Mouse (Mus musculus): ENCODE measurements around the gene Cbx2.

The Cbx2 gene

GRCm38 (mm10) chr11:119073876-119074433 is 51.2 kb downstream of the Cbx2 start:
- Histone ChIP-seq H3K27me3 (ENCODE audit: insufficient read depth, low read length) (peaks cover 87% of the 10 kb centered on the region), H3K9me3 (ENCODE audit: low read length) (peaks cover 16% of the 10 kb centered on the region; the same call in 1 of the 2 replicates), H3K36me3 (ENCODE audit: insufficient read depth, low read length) (no peaks in the 10 kb centered on the region), H3K4me3 (replicated peaks; ENCODE audit: low read length) (no peak overlapping the region), H3K4me1 (replicated peaks; ENCODE audit: low read depth, low read length) (peaks cover 24% of the 10 kb centered on the region)
- no peak for TF ChIP-seq POU5F1 (IDR thresholded peaks at IDR 0.05; ENCODE audit: borderline replicate concordance, low read length)
- no peak for TF ChIP-seq NANOG (IDR thresholded peaks at IDR 0.05; ENCODE audit: borderline replicate concordance, low read length)
- no peak for TF ChIP-seq CTCF (conservative IDR thresholded peaks at IDR 0.05; ENCODE audit: low read length)

GRCm38 (mm10) chr11:119075805-119076204 is 53.0 kb downstream of the Cbx2 start:
- Histone ChIP-seq H3K36me3 (ENCODE audit: insufficient read depth, low read length) (no peaks in the 10 kb centered on the region), H3K9me3 (ENCODE audit: low read length) (peaks cover 11% of the 10 kb centered on the region; the same call in 1 of the 2 replicates), H3K27me3 (ENCODE audit: insufficient read depth, low read length) (peaks cover 93% of the 10 kb centered on the region), H3K4me1 (replicated peaks; ENCODE audit: low read depth, low read length) (peaks cover 37% of the 10 kb centered on the region), H3K4me3 (replicated peaks; ENCODE audit: low read length) (no peak overlapping the region)
- TF ChIP-seq POU5F1 (IDR thresholded peaks at IDR 0.05; ENCODE audit: borderline replicate concordance, low read length) (no peak), NANOG (IDR thresholded peaks at IDR 0.05; ENCODE audit: borderline replicate concordance, low read length) (no peak), CTCF (conservative IDR thresholded peaks at IDR 0.05; ENCODE audit: low read length) (no peak)

- Histone ChIP-seq H3K36me3 (ENCODE audit: insufficient read depth, low read length) (no peaks in the 10 kb centered on the region), H3K27me3 (ENCODE audit: insufficient read depth, low read length) (peaks cover 93% of the 10 kb centered on the region), H3K9me3 (ENCODE audit: low read length) (peaks cover 7% of the 10 kb centered on the region; the same call in 1 of the 2 replicates), H3K4me3 (replicated peaks; ENCODE audit: low read length) (no peak overlapping the region), H3K4me1 (replicated peaks; ENCODE audit: low read depth, low read length) (peaks cover 57% of the 10 kb centered on the region)
- TF ChIP-seq CTCF (conservative IDR thresholded peaks at IDR 0.05; ENCODE audit: low read length): no peak
- no peak for TF ChIP-seq NANOG (IDR thresholded peaks at IDR 0.05; ENCODE audit: borderline replicate concordance, low read length)
- no peak for TF ChIP-seq POU5F1 (IDR thresholded peaks at IDR 0.05; ENCODE audit: borderline replicate concordance, low read length)
Measured at GRCm38 (mm10) chr11:119077755-119078154, 55.0 kb downstream of the Cbx2 start.

GRCm38 (mm10) chr11:119078691-119079444 is 56.1 kb downstream of the Cbx2 start:
- H3K36me3 ChIP-seq (ENCODE audit: insufficient read depth, low read length): no peaks in the 10 kb centered on the region
- peaks cover 93% of the 10 kb centered on the region for H3K27me3 ChIP-seq (ENCODE audit: insufficient read depth, low read length)
- peak overlapping the region; percentile 10; the same call in 1 of the 2 replicates for H3K4me3 ChIP-seq (replicated peaks; ENCODE audit: low read length)
- TF ChIP-seq NANOG (IDR thresholded peaks at IDR 0.05; ENCODE audit: borderline replicate concordance, low read length) (no peak), CTCF (conservative IDR thresholded peaks at IDR 0.05; ENCODE audit: low read length) (no peak), POU5F1 (IDR thresholded peaks at IDR 0.05; ENCODE audit: borderline replicate concordance, low read length) (no peak)
- H3K9me3 ChIP-seq (ENCODE audit: low read length): peaks cover 7% of the 10 kb centered on the region; the same call in 1 of the 2 replicates
- H3K4me1 ChIP-seq (replicated peaks; ENCODE audit: low read depth, low read length): peaks cover 57% of the 10 kb centered on the region

GRCm38 (mm10) chr11:119079445-119079837 is 56.7 kb downstream of the Cbx2 start:
- H3K36me3 ChIP-seq (ENCODE audit: insufficient read depth, low read length): no peaks in the 10 kb centered on the region
- H3K27me3 ChIP-seq (ENCODE audit: insufficient read depth, low read length): peaks cover 93% of the 10 kb centered on the region
- TF ChIP-seq NANOG (IDR thresholded peaks at IDR 0.05; ENCODE audit: borderline replicate concordance, low read length) (no peak), POU5F1 (IDR thresholded peaks at IDR 0.05; ENCODE audit: borderline replicate concordance, low read length) (no peak), CTCF (conservative IDR thresholded peaks at IDR 0.05; ENCODE audit: low read length) (no peak)
- peaks cover 7% of the 10 kb centered on the region; the same call in 1 of the 2 replicates for H3K9me3 ChIP-seq (ENCODE audit: low read length)
- peaks cover 58% of the 10 kb centered on the region for H3K4me1 ChIP-seq (replicated peaks; ENCODE audit: low read depth, low read length)
- H3K4me3 ChIP-seq (replicated peaks; ENCODE audit: low read length): peak overlapping the region; percentile 10; the same call in 1 of the 2 replicates

- TF ChIP-seq NANOG (IDR thresholded peaks at IDR 0.05; ENCODE audit: borderline replicate concordance, low read length): no peak
- no peak for TF ChIP-seq POU5F1 (IDR thresholded peaks at IDR 0.05; ENCODE audit: borderline replicate concordance, low read length)
- no peak for TF ChIP-seq CTCF (conservative IDR thresholded peaks at IDR 0.05; ENCODE audit: low read length)
- peaks cover 7% of the 10 kb centered on the region; the same call in 1 of the 2 replicates for H3K9me3 ChIP-seq (ENCODE audit: low read length)
- H3K27me3 ChIP-seq (ENCODE audit: insufficient read depth, low read length): peaks cover 93% of the 10 kb centered on the region
- peaks cover 66% of the 10 kb centered on the region for H3K4me1 ChIP-seq (replicated peaks; ENCODE audit: low read depth, low read length)
- H3K4me3 ChIP-seq (replicated peaks; ENCODE audit: low read length): peak overlapping the region; percentile 56
- H3K36me3 ChIP-seq (ENCODE audit: insufficient read depth, low read length): no peaks in the 10 kb centered on the region
Measured at GRCm38 (mm10) chr11:119080461-119081147, 57.8 kb downstream of the Cbx2 start.

Measured in E14TG2a.4 (cell line).